Mouse (Mus musculus): ENCODE measurements around the gene Gpr39. TPM values are rescaled to one million over a fixed set of nuclear protein-coding genes. Genes with fewer than 3 reads are reported as not detected.

The Gpr39 gene
- polyA plus RNA-seq, 1 experiment from 2014 or later: not detected

GRCm38 (mm10) chr1:125665127-125665637, 11.6 kb upstream of the Gpr39 start:
- Histone ChIP-seq H3K4me1 (no peaks in the 10 kb centered on the region), H3K27ac (no peak overlapping the region), H3K36me3 (no peaks in the 10 kb centered on the region), H3K27me3 (ENCODE audit: low read depth, poor library complexity, severe bottlenecking) (no peaks in the 10 kb centered on the region), H3K4me3 (no peak overlapping the region), H3K9me3 (replicated peaks) (no peaks in the 10 kb centered on the region)
- DNase-seq (ENCODE audit: low spot score): no peak
- WGBS: 83% methylated on average over 5 of the region's 5 CpGs

- Histone ChIP-seq H3K27me3 (ENCODE audit: low read depth, poor library complexity, severe bottlenecking) (no peaks in the 10 kb centered on the region), H3K4me3 (no peak overlapping the region), H3K9me3 (replicated peaks) (no peaks in the 10 kb centered on the region), H3K27ac (no peak overlapping the region), H3K4me1 (no peaks in the 10 kb centered on the region), H3K36me3 (no peaks in the 10 kb centered on the region)
- WGBS: 74% methylated on average over 5 of the region's 5 CpGs
- DNase-seq (ENCODE audit: low spot score): no peak
Observed at GRCm38 (mm10) chr1:125669035-125669434, 7.8 kb upstream of the Gpr39 start.

- no peaks in the 10 kb centered on the region for H3K36me3 ChIP-seq
- H3K27me3 ChIP-seq (ENCODE audit: low read depth, poor library complexity, severe bottlenecking): no peaks in the 10 kb centered on the region
- H3K9me3 ChIP-seq (replicated peaks): no peaks in the 10 kb centered on the region
- H3K27ac ChIP-seq: no peak overlapping the region
- WGBS: 88% methylated on average over 1 of the region's 1 CpGs
- DNase-seq (ENCODE audit: low spot score): no peak
- H3K4me3 ChIP-seq: no peak overlapping the region
- H3K4me1 ChIP-seq: peaks cover 4% of the 10 kb centered on the region; the same call in 1 of the 2 replicates
Observed at GRCm38 (mm10) chr1:125675186-125675585, 1.6 kb upstream of the Gpr39 start.

- Histone ChIP-seq H3K27me3 (ENCODE audit: low read depth, poor library complexity, severe bottlenecking) (no peaks in the 10 kb centered on the region), H3K27ac (no peak overlapping the region), H3K36me3 (no peaks in the 10 kb centered on the region), H3K9me3 (replicated peaks) (no peaks in the 10 kb centered on the region), H3K4me3 (no peak overlapping the region), H3K4me1 (peaks cover 4% of the 10 kb centered on the region; the same call in 1 of the 2 replicates)
- no peak for DNase-seq (ENCODE audit: low spot score)
- WGBS: 88% methylated on average over 5 of the region's 5 CpGs
Observed at GRCm38 (mm10) chr1:125677286-125677685, 491 bp downstream of the Gpr39 start.

- Histone ChIP-seq H3K27ac (no peak overlapping the region), H3K9me3 (replicated peaks) (no peaks in the 10 kb centered on the region), H3K36me3 (no peaks in the 10 kb centered on the region), H3K4me3 (no peak overlapping the region), H3K27me3 (ENCODE audit: low read depth, poor library complexity, severe bottlenecking) (no peaks in the 10 kb centered on the region), H3K4me1 (peaks cover 4% of the 10 kb centered on the region; the same call in 1 of the 2 replicates)
- WGBS: 92% methylated on average over 4 of the region's 4 CpGs
- no peak for DNase-seq (ENCODE audit: low spot score)
Observed at GRCm38 (mm10) chr1:125679522-125680077, 2.8 kb downstream of the Gpr39 start.

GRCm38 (mm10) chr1:125684423-125684822, 7.6 kb downstream of the Gpr39 start:
- H3K36me3 ChIP-seq: no peaks in the 10 kb centered on the region
- WGBS: 84% methylated on average over 3 of the region's 3 CpGs
- H3K9me3 ChIP-seq (replicated peaks): no peaks in the 10 kb centered on the region
- no peak overlapping the region for H3K4me3 ChIP-seq
- peaks cover 11% of the 10 kb centered on the region for H3K4me1 ChIP-seq
- no peaks in the 10 kb centered on the region for H3K27me3 ChIP-seq (ENCODE audit: low read depth, poor library complexity, severe bottlenecking)
- H3K27ac ChIP-seq: no peak overlapping the region
- DNase-seq (ENCODE audit: low spot score): no peak

GRCm38 (mm10) chr1:125685304-125685703, 8.5 kb downstream of the Gpr39 start:
- no peak for DNase-seq (ENCODE audit: low spot score)
- H3K4me3 ChIP-seq: no peak overlapping the region
- H3K27me3 ChIP-seq (ENCODE audit: low read depth, poor library complexity, severe bottlenecking): no peaks in the 10 kb centered on the region
- H3K4me1 ChIP-seq: peaks cover 11% of the 10 kb centered on the region
- no peak overlapping the region for H3K27ac ChIP-seq
- no peaks in the 10 kb centered on the region for H3K36me3 ChIP-seq
- 88% methylated on average over 1 of the region's 1 CpGs for WGBS
- H3K9me3 ChIP-seq (replicated peaks): no peaks in the 10 kb centered on the region

GRCm38 (mm10) chr1:125687701-125688420, 11.1 kb downstream of the Gpr39 start:
- DNase-seq (ENCODE audit: low spot score): no peak
- Histone ChIP-seq H3K27ac (no peak overlapping the region), H3K36me3 (no peaks in the 10 kb centered on the region), H3K4me1 (peaks cover 11% of the 10 kb centered on the region), H3K9me3 (replicated peaks) (no peaks in the 10 kb centered on the region), H3K4me3 (no peak overlapping the region), H3K27me3 (ENCODE audit: low read depth, poor library complexity, severe bottlenecking) (no peaks in the 10 kb centered on the region)
- WGBS: 83% methylated on average over 13 of the region's 13 CpGs

- no peak overlapping the region for H3K27ac ChIP-seq
- no peaks in the 10 kb centered on the region for H3K4me1 ChIP-seq
- H3K9me3 ChIP-seq (replicated peaks): no peaks in the 10 kb centered on the region
- no peaks in the 10 kb centered on the region for H3K36me3 ChIP-seq
- DNase-seq (ENCODE audit: low spot score): no peak
- no peak overlapping the region for H3K4me3 ChIP-seq
- H3K27me3 ChIP-seq (ENCODE audit: low read depth, poor library complexity, severe bottlenecking): no peaks in the 10 kb centered on the region
Observed at GRCm38 (mm10) chr1:125693541-125693940, 16.7 kb downstream of the Gpr39 start.

GRCm38 (mm10) chr1:125694338-125694737, 17.5 kb downstream of the Gpr39 start:
- Histone ChIP-seq H3K27ac (no peak overlapping the region), H3K36me3 (no peaks in the 10 kb centered on the region), H3K27me3 (ENCODE audit: low read depth, poor library complexity, severe bottlenecking) (no peaks in the 10 kb centered on the region), H3K9me3 (replicated peaks) (no peaks in the 10 kb centered on the region), H3K4me3 (no peak overlapping the region), H3K4me1 (no peaks in the 10 kb centered on the region)
- no peak for DNase-seq (ENCODE audit: low spot score)
- 86% methylated on average over 5 of the region's 5 CpGs for WGBS

- Histone ChIP-seq H3K4me3 (no peak overlapping the region), H3K27ac (no peak overlapping the region), H3K4me1 (no peaks in the 10 kb centered on the region), H3K9me3 (replicated peaks) (no peaks in the 10 kb centered on the region), H3K36me3 (no peaks in the 10 kb centered on the region), H3K27me3 (ENCODE audit: low read depth, poor library complexity, severe bottlenecking) (no peaks in the 10 kb centered on the region)
- WGBS: 92% methylated on average over 4 of the region's 4 CpGs
- DNase-seq (ENCODE audit: low spot score): no peak
Observed at GRCm38 (mm10) chr1:125701101-125701590, 24.4 kb downstream of the Gpr39 start.

GRCm38 (mm10) chr1:125701773-125702172, 25.0 kb downstream of the Gpr39 start:
- H3K27me3 ChIP-seq (ENCODE audit: low read depth, poor library complexity, severe bottlenecking): no peaks in the 10 kb centered on the region
- H3K36me3 ChIP-seq: no peaks in the 10 kb centered on the region
- 80% methylated on average over 7 of the region's 7 CpGs for WGBS
- H3K4me3 ChIP-seq: no peak overlapping the region
- H3K4me1 ChIP-seq: no peaks in the 10 kb centered on the region
- no peak overlapping the region for H3K27ac ChIP-seq
- no peak for DNase-seq (ENCODE audit: low spot score)
- H3K9me3 ChIP-seq (replicated peaks): no peaks in the 10 kb centered on the region

- Histone ChIP-seq H3K9me3 (replicated peaks) (no peaks in the 10 kb centered on the region), H3K27ac (no peak overlapping the region), H3K4me3 (no peak overlapping the region), H3K4me1 (no peaks in the 10 kb centered on the region), H3K27me3 (ENCODE audit: low read depth, poor library complexity, severe bottlenecking) (no peaks in the 10 kb centered on the region), H3K36me3 (no peaks in the 10 kb centered on the region)
- WGBS: 86% methylated on average over 8 of the region's 8 CpGs
- DNase-seq (ENCODE audit: low spot score): no peak
Observed at GRCm38 (mm10) chr1:125702326-125702725, 25.5 kb downstream of the Gpr39 start.

Data from limb, embryonic 10.5 days (tissue).